Mouse (Mus musculus) ovary, adult 10 weeks (tissue): ENCODE results near the gene Sdr9c7. TPM values are rescaled to one million over a fixed set of nuclear protein-coding genes. Genes with fewer than 3 reads are reported as not detected.

ENCODE experiments used
- polyA plus RNA-seq: library from polyadenylated mRNA; stranded (reverse); fragments of 350-450 nt; fragmentation: Illumina TruSeq; extraction: RNeasy Lipid Tissue Mini Kit (QIAGEN cat#74804); gene quantifications from one replicate; pipeline ENCODE4 v1.2.3, GENCODE M21; 2014

Sdr9c7 gene
- 0.46 TPM for polyA plus RNA-seq

DNA sequence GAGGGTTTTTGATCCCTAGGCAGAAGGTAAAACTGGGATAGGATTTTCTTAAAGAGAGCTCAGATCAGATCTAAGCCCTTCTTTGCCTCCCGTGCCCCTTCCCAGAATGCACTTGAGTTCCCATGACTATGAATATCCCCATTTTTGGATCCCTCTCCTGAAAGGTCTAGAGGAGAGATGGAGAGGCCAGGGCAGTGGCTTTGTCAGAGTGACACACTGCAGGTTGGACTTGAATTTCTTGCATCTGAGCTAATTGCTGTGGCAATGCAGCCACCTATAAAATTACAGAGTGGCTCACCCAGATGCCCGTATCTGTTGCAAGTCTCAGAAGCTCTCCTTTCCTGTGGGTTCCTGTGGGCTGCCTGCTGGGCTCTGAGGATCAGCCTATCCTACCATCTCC lies at the start of gene Sdr9c7:
TSS of gene Sdr9c7 (plus strand) at position 301 of the 400 bp plus-strand sequence.

GRCm38 (mm10) chr10:127849628-127850027 lies 48.7 kb upstream of the Sdr9c7 start, which contains the start of gene Rdh19:
Gene Rdh19 (plus strand): TSS chr10:127849928.

DNA sequence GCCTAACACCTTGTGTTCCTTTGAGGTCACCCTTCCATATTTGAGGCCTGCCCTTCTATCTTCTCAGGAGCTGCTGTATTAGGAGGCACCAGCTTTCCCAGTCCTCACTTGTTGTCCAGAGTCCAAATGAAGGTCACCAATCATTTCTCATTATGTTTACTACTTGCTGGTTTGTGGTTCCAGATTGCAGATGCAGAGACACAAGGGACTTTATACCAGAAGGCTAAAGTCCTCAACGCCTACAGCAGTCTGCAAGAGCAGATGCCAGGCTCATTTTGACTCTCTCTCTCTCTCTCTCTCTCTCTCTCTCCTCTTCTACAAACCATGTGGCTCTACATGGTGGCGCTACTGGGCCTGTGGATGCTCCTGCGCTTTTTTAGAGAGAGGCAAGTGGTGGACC lies 32.1 kb upstream of the Sdr9c7 start, which contains the start of gene Rdh16f2:
TSS of gene Rdh16f2 (plus strand) at position 243 of the 400 bp plus-strand sequence.

DNA sequence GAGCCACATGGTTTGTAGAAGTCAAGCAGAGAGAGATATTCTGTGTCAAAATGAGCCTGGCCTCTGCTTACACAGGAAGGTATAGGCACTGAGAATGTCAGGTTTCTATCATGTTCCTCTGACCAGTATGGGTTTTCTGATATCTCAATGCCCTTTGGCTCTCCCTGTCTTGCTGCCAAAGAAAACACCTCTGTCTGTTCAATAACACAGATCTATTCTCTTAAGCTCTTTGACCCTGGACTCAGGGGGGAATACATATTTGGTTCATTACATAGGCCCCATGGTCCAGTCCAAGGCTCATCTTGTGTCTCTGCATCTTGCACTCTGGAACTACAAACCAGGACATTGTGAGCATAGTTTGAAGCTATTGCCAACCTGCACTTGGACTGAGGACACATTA lies 9.7 kb upstream of the Sdr9c7 start, which contains the start of gene Rdh7:
TSS of gene Rdh7 (minus strand) at position 213 of the 400 bp plus-strand sequence.

Other genes with a start within 250 kb of the Sdr9c7 start
- gene Nemp1, start 231.6 kb upstream of the Sdr9c7 start, polyA plus RNA-seq: 19.4 TPM
- gene Nab2, start 229.9 kb upstream of the Sdr9c7 start, polyA plus RNA-seq: 3.2 TPM
- gene Myo1a, start 193.3 kb upstream of the Sdr9c7 start, polyA plus RNA-seq: 0.17 TPM
- not detected for gene Tac2, start 174.0 kb upstream of the Sdr9c7 start, polyA plus RNA-seq
- 4.6 TPM for gene Zbtb39, start 159.0 kb upstream of the Sdr9c7 start, polyA plus RNA-seq
- gene Gpr182, start 146.8 kb upstream of the Sdr9c7 start, polyA plus RNA-seq: 0.71 TPM
- 1.4 TPM for gene Rdh1, start 138.8 kb upstream of the Sdr9c7 start, polyA plus RNA-seq
- not detected for gene Rdh16f1, start 138.7 kb upstream of the Sdr9c7 start, polyA plus RNA-seq
- gene Rdh9, start 122.1 kb upstream of the Sdr9c7 start, polyA plus RNA-seq: 4.1 TPM
- 0.14 TPM for gene Rdh16, start 97.4 kb upstream of the Sdr9c7 start, polyA plus RNA-seq
- not detected for gene Rdh19, start 48.6 kb upstream of the Sdr9c7 start, polyA plus RNA-seq
- not detected for gene Rdh16f2, start 32.0 kb upstream of the Sdr9c7 start, polyA plus RNA-seq
- not detected for gene Rdh7, start 9.7 kb upstream of the Sdr9c7 start, polyA plus RNA-seq
- not detected for gene Hsd17b6, start 109.1 kb downstream of the Sdr9c7 start, polyA plus RNA-seq
- gene Prim1, start 116.7 kb downstream of the Sdr9c7 start, polyA plus RNA-seq: 46.0 TPM
- gene Naca, start 137.1 kb downstream of the Sdr9c7 start, polyA plus RNA-seq: 1,764 TPM
- gene Ptges3, start 160.4 kb downstream of the Sdr9c7 start, polyA plus RNA-seq: 754 TPM
- 436 TPM for gene Atp5b, start 184.8 kb downstream of the Sdr9c7 start, polyA plus RNA-seq
- gene Baz2a, start 193.1 kb downstream of the Sdr9c7 start, polyA plus RNA-seq: 14.3 TPM